Mouse (Mus musculus) hindbrain, embryonic 16.5 days (tissue): ENCODE measurements around the gene Slc11a2. TPM values are rescaled to one million over a fixed set of nuclear protein-coding genes. Genes with fewer than 3 reads are reported as not detected.

ENCODE experiments used
- ATAC-seq: fragments of 200-750 bp; cut with Nextera tagmentation; 2 replicates; pipeline ENCODE4 v1.8.0; 2017; ENCODE audit warnings: moderate TSS enrichment, moderate library complexity
- H3K27ac ChIP-seq: fragments of 300-500 bp; sonication (generic); 2 replicates; pipeline ENCODE4 v1.5.1; 2014; ENCODE audit warnings: low read depth, mild to moderate bottlenecking, control low read depth, low read length, moderate library complexity
- H3K27me3 ChIP-seq: fragments of 300-500 bp; sonication (generic); replicated peaks from 2 replicates; pipeline ENCODE4 v1.6.1; 2014; ENCODE audit warnings: low read length; ENCODE audit not compliant: control insufficient read depth, insufficient read depth
- H3K36me3 ChIP-seq: fragments of 300-500 bp; sonication (generic); 2 replicates; pipeline ENCODE4 v1.6.1; 2014; ENCODE audit warnings: mild to moderate bottlenecking, low read length, moderate library complexity, mixed read lengths; ENCODE audit not compliant: control insufficient read depth, insufficient read depth
- H3K4me1 ChIP-seq: fragments of 300-500 bp; sonication (generic); 2 replicates; pipeline ENCODE4 v1.6.1; 2014; ENCODE audit warnings: low read depth, low read length; ENCODE audit not compliant: control insufficient read depth, insufficient read depth
- H3K4me2 ChIP-seq: fragments of 300-500 bp; sonication (generic); 2 replicates; pipeline ENCODE4 v1.6.1; 2014; ENCODE audit warnings: mild to moderate bottlenecking, low read length, control low read depth, moderate library complexity
- H3K4me3 ChIP-seq: fragments of 300-500 bp; sonication (generic); 2 replicates; pipeline ENCODE4 v1.5.1; 2014; ENCODE audit warnings: mild to moderate bottlenecking, low read length, control low read depth, moderate library complexity
- H3K9ac ChIP-seq: fragments of 300-500 bp; sonication (generic); 2 replicates; pipeline ENCODE4 v1.6.1; 2014; ENCODE audit warnings: low read depth, mild to moderate bottlenecking, control low read depth, low read length, moderate library complexity
- H3K9me3 ChIP-seq: fragments of 300-500 bp; sonication (generic); 2 replicates; pipeline ENCODE4 v1.6.1; 2014; ENCODE audit warnings: mild to moderate bottlenecking, low read length, moderate library complexity; ENCODE audit not compliant: control insufficient read depth
- WGBS: fragments of 180-500 bp; shearing (Covaris S2); extraction: QIAGEN DNeasy Blood & Tissue Kit; methylation state at CpG from one replicate; pipeline ENCODE4 v1.1.7; 2014; 5-methylcytosine and 5-hydroxymethylcytosine counted together
- polyA plus RNA-seq: library from polyadenylated mRNA; unstranded; fragments of >200 nt; fragmentation: Nextera tagmentation; extraction: Ambion mirVana; gene quantifications from 2 replicates; pipeline ENCODE4 v1.2.1, GENCODE M21; 2015

Slc11a2 gene
- polyA plus RNA-seq, 1 experiment from 2014 or later: 24.9 TPM

- Histone ChIP-seq H3K36me3 (peaks cover 5% of the 10 kb centered on the region; the same call in 1 of the 2 replicates), H3K9ac (no peak overlapping the region), H3K27ac (no peak overlapping the region), H3K4me3 (no peak overlapping the region), H3K4me2 (no peak overlapping the region), H3K9me3 (no peaks in the 10 kb centered on the region), H3K4me1 (peaks cover 8% of the 10 kb centered on the region; the same call in 1 of the 2 replicates), H3K27me3 (no peaks in the 10 kb centered on the region)
- 89% methylated on average over 13 of the region's 13 CpGs for WGBS
- ATAC-seq: no peak
Observed at GRCm38 (mm10) chr15:100414942-100415341, 9.9 kb downstream of the Slc11a2 start.

- 76% methylated on average over 4 of the region's 4 CpGs for WGBS
- Histone ChIP-seq H3K9ac (no peak overlapping the region), H3K27me3 (no peaks in the 10 kb centered on the region), H3K4me1 (no peaks in the 10 kb centered on the region), H3K27ac (no peak overlapping the region), H3K9me3 (no peaks in the 10 kb centered on the region), H3K4me2 (no peak overlapping the region), H3K4me3 (no peak overlapping the region), H3K36me3 (peaks cover 7% of the 10 kb centered on the region; the same call in 1 of the 2 replicates)
- ATAC-seq: no peak
Observed at GRCm38 (mm10) chr15:100414011-100414410, 10.9 kb downstream of the Slc11a2 start.

GRCm38 (mm10) chr15:100413306-100413705 lies 11.6 kb downstream of the Slc11a2 start:
- Histone ChIP-seq H3K4me2 (no peak overlapping the region), H3K4me1 (no peaks in the 10 kb centered on the region), H3K4me3 (no peak overlapping the region), H3K36me3 (peaks cover 7% of the 10 kb centered on the region), H3K9me3 (no peaks in the 10 kb centered on the region), H3K27me3 (no peaks in the 10 kb centered on the region), H3K9ac (no peak overlapping the region), H3K27ac (no peak overlapping the region)
- ATAC-seq: no peak
- 79% methylated on average over 4 of the region's 5 CpGs for WGBS

- no peak overlapping the region for H3K27ac ChIP-seq
- H3K4me2 ChIP-seq: no peak overlapping the region
- H3K4me3 ChIP-seq: no peak overlapping the region
- no peak overlapping the region for H3K9ac ChIP-seq
- WGBS: 89% methylated on average over 5 of the region's 5 CpGs
- no peaks in the 10 kb centered on the region for H3K9me3 ChIP-seq
- H3K36me3 ChIP-seq: peaks cover 9% of the 10 kb centered on the region
- no peak for ATAC-seq
- H3K27me3 ChIP-seq: no peaks in the 10 kb centered on the region
- no peaks in the 10 kb centered on the region for H3K4me1 ChIP-seq
Observed at GRCm38 (mm10) chr15:100411731-100412130, 13.1 kb downstream of the Slc11a2 start.

- ATAC-seq: no peak
- 55% methylated on average over 14 of the region's 14 CpGs for whole genome bisulfite sequencing
- H3K36me3 ChIP-seq: peaks cover 9% of the 10 kb centered on the region
Observed at GRCm38 (mm10) chr15:100410918-100411672, 13.8 kb downstream of the Slc11a2 start.

GRCm38 (mm10) chr15:100406088-100406487 lies 18.8 kb downstream of the Slc11a2 start:
- Histone ChIP-seq H3K4me3 (no peak overlapping the region), H3K9me3 (no peaks in the 10 kb centered on the region), H3K4me1 (no peaks in the 10 kb centered on the region), H3K4me2 (no peak overlapping the region), H3K9ac (no peak overlapping the region), H3K36me3 (peaks cover 14% of the 10 kb centered on the region), H3K27me3 (no peaks in the 10 kb centered on the region), H3K27ac (no peak overlapping the region)
- 91% methylated on average over 5 of the region's 5 CpGs for WGBS
- ATAC-seq: no peak

More at GRCm38 (mm10) chr15:100410918-100411672, 13.8 kb downstream of the Slc11a2 start:
- Histone ChIP-seq H3K27ac (no peak overlapping the region), H3K4me2 (no peak overlapping the region), H3K9ac (no peak overlapping the region), H3K4me3 (no peak overlapping the region), H3K4me1 (no peaks in the 10 kb centered on the region), H3K9me3 (no peaks in the 10 kb centered on the region), H3K27me3 (no peaks in the 10 kb centered on the region)

GRCm38 (mm10) chr15:100403318-100404000 lies 21.4 kb downstream of the Slc11a2 start:
- H3K27ac ChIP-seq: no peak overlapping the region
- no peaks in the 10 kb centered on the region for H3K27me3 ChIP-seq
- H3K4me3 ChIP-seq: no peak overlapping the region
- peaks cover 28% of the 10 kb centered on the region for H3K36me3 ChIP-seq
- H3K4me2 ChIP-seq: no peak overlapping the region
- no peak overlapping the region for H3K9ac ChIP-seq
- ATAC-seq: no peak
- WGBS: 93% methylated on average over 16 of the region's 16 CpGs
- no peaks in the 10 kb centered on the region for H3K9me3 ChIP-seq
- H3K4me1 ChIP-seq: no peaks in the 10 kb centered on the region

- ATAC-seq: no peak
- no peaks in the 10 kb centered on the region for H3K4me1 ChIP-seq
- no peak overlapping the region for H3K4me2 ChIP-seq
- H3K36me3 ChIP-seq: peaks cover 30% of the 10 kb centered on the region
- no peaks in the 10 kb centered on the region for H3K9me3 ChIP-seq
- H3K27ac ChIP-seq: no peak overlapping the region
- WGBS: 90% methylated on average over 4 of the region's 4 CpGs
- H3K9ac ChIP-seq: no peak overlapping the region
- no peak overlapping the region for H3K4me3 ChIP-seq
- H3K27me3 ChIP-seq: no peaks in the 10 kb centered on the region
Observed at GRCm38 (mm10) chr15:100402798-100403197, 22.1 kb downstream of the Slc11a2 start.

- H3K4me1 ChIP-seq: no peaks in the 10 kb centered on the region
- H3K4me3 ChIP-seq: no peak overlapping the region
- H3K27me3 ChIP-seq: no peaks in the 10 kb centered on the region
- H3K9ac ChIP-seq: no peak overlapping the region
- 94% methylated on average over 14 of the region's 14 CpGs for WGBS
- no peak overlapping the region for H3K27ac ChIP-seq
- H3K9me3 ChIP-seq: no peaks in the 10 kb centered on the region
- no peak overlapping the region for H3K4me2 ChIP-seq
- peaks cover 32% of the 10 kb centered on the region for H3K36me3 ChIP-seq
- no peak for ATAC-seq
Observed at GRCm38 (mm10) chr15:100402347-100402746, 22.5 kb downstream of the Slc11a2 start.
